Mouse (Mus musculus) bone marrow macrophage, adult 2 months (primary cell): ENCODE data around the gene Mrpl4.

Source experiments
- CTCF ChIP-seq: IDR thresholded peaks from 2 replicates; pipeline ENCODE4 v1.5.1; 2012; ENCODE audit warnings: low read depth, mild to moderate bottlenecking, low read length, moderate library complexity
- POLR2A ChIP-seq: IDR thresholded peaks from 2 replicates; pipeline ENCODE4 v1.6.1; 2012; ENCODE audit warnings: mild to moderate bottlenecking, low read depth, low read length, borderline replicate concordance

GRCm38 (mm10) chr9:21001651-21002200 is 812 bp upstream of the Mrpl4 start:
- no peak for TF ChIP-seq CTCF
- no peak for TF ChIP-seq POLR2A
